Mouse (Mus musculus): Measurements from ENCODE around the gene 4932429P05Rik. TPM values are rescaled to one million over a fixed set of nuclear protein-coding genes. Genes with fewer than 3 reads are reported as not detected.

The 4932429P05Rik gene
- total RNA-seq (2021) = not detected
- long read RNA-seq, experiment 1 = 0 reads
- long read RNA-seq, experiment 2 = 0 reads

GRCm38 (mm10) chrX:89751968-89752367, at the start of gene 4932429P05Rik:
Gene 4932429P05Rik (plus strand): TSS chrX:89752268.
- no peak for DNase-seq (ENCODE audit: low spot score in 2 of 2)

Other genes with a start within 250 kb of the 4932429P05Rik start
- not detected for gene 4930415L06Rik, start 180.6 kb downstream of the 4932429P05Rik start, total RNA-seq (2021)